Mouse (Mus musculus) liver, adult 2 months (tissue): ENCODE results near the gene Ifit1. TPM values are rescaled to one million over a fixed set of nuclear protein-coding genes. Genes with fewer than 3 reads are reported as not detected.
"Not testable (repeated sequence)": the region's sequence is repeated elsewhere in the genome, so short reads cannot be mapped to it uniquely, and the experiment has no call there.

Experiments
- DNase-seq: peaks from one replicate; pipeline ENCODE4 v3.0.0-alpha.2; 2011; ENCODE audit warnings: low read depth, low spot score; ENCODE audit errors: extremely low read depth
- H3K27ac ChIP-seq: fragments of 200-500 bp; replicated peaks from 2 replicates; pipeline ENCODE4 v1.5.1; 2012; ENCODE audit warnings: low read depth, mild to moderate bottlenecking, control low read depth, inconsistent platforms, low read length; ENCODE audit not compliant: insufficient read depth
- H3K27me3 ChIP-seq: fragments of 200-500 bp; 2 replicates; pipeline ENCODE4 v1.6.1; 2012; ENCODE audit warnings: mild to moderate bottlenecking, moderate library complexity, low read length, inconsistent platforms; ENCODE audit not compliant: control insufficient read depth, insufficient read depth
- H3K36me3 ChIP-seq: fragments of 200-500 bp; 2 replicates; pipeline ENCODE4 v1.6.1; 2012; ENCODE audit warnings: low read length, inconsistent platforms; ENCODE audit not compliant: control insufficient read depth, insufficient read depth
- H3K4me1 ChIP-seq: fragments of 200-500 bp; 2 replicates; pipeline ENCODE4 v1.6.1; 2011; ENCODE audit warnings: low read length; ENCODE audit not compliant: control insufficient read depth, insufficient read depth
- H3K4me3 ChIP-seq: fragments of 200-500 bp; 2 replicates; pipeline ENCODE4 v1.5.1; 2011; ENCODE audit warnings: low read depth, mild to moderate bottlenecking, control low read depth, low read length, moderate library complexity; ENCODE audit not compliant: insufficient read depth
- H3K79me2 ChIP-seq: fragments of 200-500 bp; 2 replicates; pipeline ENCODE4 v1.6.1; 2012; ENCODE audit warnings: inconsistent platforms, mild to moderate bottlenecking, low read length, moderate library complexity; ENCODE audit not compliant: control insufficient read depth, insufficient read depth
- H3K9ac ChIP-seq: fragments of 200-500 bp; 2 replicates; pipeline ENCODE4 v1.6.1; 2012; ENCODE audit warnings: low read depth, mild to moderate bottlenecking, control low read depth, inconsistent platforms, low read length
- CTCF ChIP-seq: fragments of 200-500 bp; IDR thresholded peaks from 2 replicates; pipeline ENCODE4 v1.5.1; 2011; ENCODE audit warnings: low read depth, low read length, control low read depth
- POLR2A ChIP-seq: fragments of 200-500 bp; IDR thresholded peaks from 2 replicates; pipeline ENCODE4 v1.6.1; 2011; ENCODE audit warnings: low read length, control low read depth; ENCODE audit not compliant: insufficient read depth; ENCODE audit errors: extremely low read depth
- WGBS: fragments of 180-500 bp; shearing (Covaris S2); methylation state at CpG from one replicate; pipeline ENCODE4 v1.1.7; 2018; 5-methylcytosine and 5-hydroxymethylcytosine counted together
- polyA plus RNA-seq: library from polyadenylated mRNA; depleted of rRNA; stranded (reverse); fragments of >200 nt; gene quantifications from 2 replicates; pipeline ENCODE4 v1.2.3, GENCODE M21; 2012
- total RNA-seq: library from RNA; depleted of rRNA; stranded (reverse); fragments of >200 nt; gene quantifications from 2 replicates; pipeline ENCODE4 v1.2.3, GENCODE M21; 2014

The Ifit1 gene
- total and polyA plus RNA-seq, 2 experiments: 7.0 to 15.9 TPM

- H3K79me2 ChIP-seq: no peaks in the 10 kb centered on the region
- no peak for DNase-seq
- H3K9ac ChIP-seq: no peak overlapping the region
- H3K27me3 ChIP-seq: no peaks in the 10 kb centered on the region
- 90% methylated on average over 4 of the region's 4 CpGs for WGBS
- no peak overlapping the region for H3K4me3 ChIP-seq
- H3K36me3 ChIP-seq: no peaks in the 10 kb centered on the region
- TF ChIP-seq POLR2A (no peak), CTCF (no peak)
- no peak overlapping the region for H3K27ac ChIP-seq
- no peaks in the 10 kb centered on the region for H3K4me1 ChIP-seq
These were observed 16.0 kb upstream of the Ifit1 start for GRCm38 (mm10) chr19:34624663-34625062.

GRCm38 (mm10) chr19:34627496-34627895 is 13.2 kb upstream of the Ifit1 start:
- DNase-seq: no peak
- TF ChIP-seq POLR2A (no peak), CTCF (no peak)
- Histone ChIP-seq H3K4me3 (no peak overlapping the region), H3K4me1 (no peaks in the 10 kb centered on the region), H3K36me3 (no peaks in the 10 kb centered on the region), H3K27me3 (no peaks in the 10 kb centered on the region), H3K27ac (no peak overlapping the region), H3K79me2 (no peaks in the 10 kb centered on the region), H3K9ac (no peak overlapping the region)
- 73% methylated on average over 2 of the region's 2 CpGs for WGBS

DNA sequence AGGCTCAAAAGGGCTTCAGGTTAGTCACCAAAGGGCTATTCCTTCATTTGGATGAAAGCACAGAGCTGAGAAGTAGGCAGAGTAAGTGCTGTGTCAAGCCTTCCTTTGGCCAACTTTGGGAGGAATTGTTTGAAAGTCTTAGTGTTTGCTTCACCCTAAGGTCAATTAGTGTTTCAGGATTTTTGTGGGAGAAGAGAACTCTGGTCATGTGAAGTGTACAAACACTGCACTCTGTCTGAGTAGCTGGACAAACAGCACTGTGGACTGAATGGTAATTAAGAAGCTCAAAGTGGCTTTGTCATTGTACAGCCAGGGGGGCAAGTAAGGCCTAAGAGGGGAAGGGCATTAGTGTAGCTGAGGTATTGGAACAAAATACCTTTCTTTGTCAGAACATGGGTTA is 9.2 kb upstream of the Ifit1 start:
- Histone ChIP-seq H3K4me1 (no peaks in the 10 kb centered on the region), H3K9ac (no peak overlapping the region), H3K4me3 (no peak overlapping the region), H3K36me3 (no peaks in the 10 kb centered on the region), H3K27me3 (no peaks in the 10 kb centered on the region), H3K79me2 (no peaks in the 10 kb centered on the region), H3K27ac (no peak overlapping the region)
- TF ChIP-seq POLR2A (no peak), CTCF (no peak)
- no peak for DNase-seq

DNA sequence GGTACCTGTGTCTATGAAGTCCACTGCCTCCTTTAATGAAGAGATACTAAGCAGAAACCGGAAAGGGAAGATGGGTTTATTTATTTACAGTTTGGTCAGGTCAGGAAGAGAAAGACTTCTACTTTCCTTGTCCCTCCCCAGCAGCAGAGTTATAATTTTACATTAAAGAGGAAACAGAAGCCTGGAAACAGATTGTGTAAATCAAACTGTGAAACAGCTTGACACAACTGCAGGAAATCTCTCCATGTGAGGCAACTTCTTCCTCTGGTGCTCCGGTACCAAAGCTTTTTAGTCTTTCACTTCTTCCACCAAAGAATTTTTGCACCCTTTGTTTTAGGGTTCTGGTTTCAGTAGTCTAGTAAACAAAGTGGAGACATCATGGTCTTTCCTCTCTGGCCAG is 7.2 kb upstream of the Ifit1 start:
- no peaks in the 10 kb centered on the region for H3K27me3 ChIP-seq
- DNase-seq: no peak
- H3K36me3 ChIP-seq: no peaks in the 10 kb centered on the region
- H3K9ac ChIP-seq: no peak overlapping the region
- TF ChIP-seq POLR2A: no peak
- no peak for TF ChIP-seq CTCF
- 69% methylated on average over 2 of the region's 2 CpGs for WGBS
- H3K4me3 ChIP-seq: no peak overlapping the region
- H3K4me1 ChIP-seq: no peaks in the 10 kb centered on the region
- no peak overlapping the region for H3K27ac ChIP-seq
- H3K79me2 ChIP-seq: no peaks in the 10 kb centered on the region

GRCm38 (mm10) chr19:34636933-34637557 is 3.6 kb upstream of the Ifit1 start:
- Histone ChIP-seq H3K9ac (no peak overlapping the region), H3K79me2 (no peaks in the 10 kb centered on the region; the same call in 1 of the 2 replicates), H3K36me3 (no peaks in the 10 kb centered on the region), H3K4me3 (no peak overlapping the region), H3K27me3 (no peaks in the 10 kb centered on the region), H3K4me1 (peaks cover 11% of the 10 kb centered on the region; the same call in 1 of the 2 replicates), H3K27ac (no peak overlapping the region)
- 20% methylated on average over 3 of the region's 3 CpGs for WGBS
- TF ChIP-seq CTCF: peak; percentile 56
- no peak for TF ChIP-seq POLR2A
- DNase-seq: no peak

DNA sequence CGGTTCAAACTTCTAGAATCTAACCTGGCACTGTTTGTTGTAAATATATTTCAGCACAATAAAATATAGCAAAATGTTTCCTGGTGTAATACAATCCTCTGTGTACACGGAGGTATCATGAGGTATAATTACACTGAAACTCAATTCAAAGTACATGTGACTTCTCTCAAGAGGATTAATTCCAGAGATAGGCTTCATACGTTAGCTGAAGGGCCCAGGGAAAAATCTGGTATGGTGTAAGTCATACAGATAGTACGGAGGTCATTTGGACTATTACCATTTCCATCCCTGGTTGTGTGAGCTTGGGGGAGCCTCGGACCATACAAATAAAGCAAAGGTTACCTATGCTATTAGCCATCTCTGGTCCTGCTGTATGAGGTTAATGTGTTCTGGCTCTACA is 1.9 kb downstream of the Ifit1 start:
- no peak overlapping the region for H3K9ac ChIP-seq
- DNase-seq: no peak
- whole genome bisulfite sequencing: 55% methylated on average over 5 of the region's 5 CpGs
- no peak overlapping the region for H3K27ac ChIP-seq
- H3K4me1 ChIP-seq: peaks cover 16% of the 10 kb centered on the region
- H3K36me3 ChIP-seq: no peaks in the 10 kb centered on the region
- no peak overlapping the region for H3K4me3 ChIP-seq
- no peaks in the 10 kb centered on the region; the same call in 1 of the 2 replicates for H3K79me2 ChIP-seq
- no peak for TF ChIP-seq POLR2A
- no peak for TF ChIP-seq CTCF
- no peaks in the 10 kb centered on the region for H3K27me3 ChIP-seq

DNA sequence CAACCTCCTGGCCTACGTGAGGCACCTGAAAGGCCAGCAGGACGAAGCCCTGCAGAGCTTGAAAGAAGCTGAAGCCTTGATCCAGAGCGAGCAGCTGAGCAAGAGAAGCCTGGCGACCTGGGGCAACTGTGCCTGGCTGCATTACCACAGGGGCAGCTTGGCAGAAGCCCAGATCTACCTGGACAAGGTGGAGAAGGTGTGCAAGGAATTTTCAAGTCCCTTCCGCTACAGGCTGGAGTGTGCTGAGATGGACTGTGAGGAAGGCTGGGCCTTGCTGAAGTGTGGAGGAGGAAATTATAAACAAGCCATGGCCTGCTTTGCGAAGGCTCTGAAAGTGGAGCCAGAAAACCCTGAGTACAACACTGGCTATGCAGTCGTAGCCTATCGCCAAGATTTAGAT is 7.0 kb downstream of the Ifit1 start:
- H3K36me3 ChIP-seq, H3K79me2 ChIP-seq, H3K4me1 ChIP-seq, H3K27ac ChIP-seq, H3K27me3 ChIP-seq, DNase-seq, H3K4me3 ChIP-seq, H3K9ac ChIP-seq: not testable (repeated sequence)
- WGBS: 95% methylated on average over 8 of the region's 8 CpGs
